Mouse (Mus musculus) liver, adult 2 months (tissue): Measurements from ENCODE around the gene Siah1b. TPM values are rescaled to one million over a fixed set of nuclear protein-coding genes. Genes with fewer than 3 reads are reported as not detected.

ENCODE experiments used
- DNase-seq: peaks from one replicate; pipeline ENCODE4 v3.0.0-alpha.2; 2011; ENCODE audit warnings: low read depth, low spot score; ENCODE audit errors: extremely low read depth
- H3K27ac ChIP-seq: fragments of 200-500 bp; replicated peaks from 2 replicates; pipeline ENCODE4 v1.5.1; 2012; ENCODE audit warnings: low read depth, mild to moderate bottlenecking, control low read depth, inconsistent platforms, low read length; ENCODE audit not compliant: insufficient read depth
- H3K27me3 ChIP-seq: fragments of 200-500 bp; 2 replicates; pipeline ENCODE4 v1.6.1; 2012; ENCODE audit warnings: mild to moderate bottlenecking, moderate library complexity, low read length, inconsistent platforms; ENCODE audit not compliant: control insufficient read depth, insufficient read depth
- H3K36me3 ChIP-seq: fragments of 200-500 bp; 2 replicates; pipeline ENCODE4 v1.6.1; 2012; ENCODE audit warnings: low read length, inconsistent platforms; ENCODE audit not compliant: control insufficient read depth, insufficient read depth
- H3K4me1 ChIP-seq: fragments of 200-500 bp; 2 replicates; pipeline ENCODE4 v1.6.1; 2011; ENCODE audit warnings: low read length; ENCODE audit not compliant: control insufficient read depth, insufficient read depth
- H3K4me3 ChIP-seq: fragments of 200-500 bp; 2 replicates; pipeline ENCODE4 v1.5.1; 2011; ENCODE audit warnings: low read depth, mild to moderate bottlenecking, control low read depth, low read length, moderate library complexity; ENCODE audit not compliant: insufficient read depth
- H3K79me2 ChIP-seq: fragments of 200-500 bp; 2 replicates; pipeline ENCODE4 v1.6.1; 2012; ENCODE audit warnings: inconsistent platforms, mild to moderate bottlenecking, low read length, moderate library complexity; ENCODE audit not compliant: control insufficient read depth, insufficient read depth
- H3K9ac ChIP-seq: fragments of 200-500 bp; 2 replicates; pipeline ENCODE4 v1.6.1; 2012; ENCODE audit warnings: low read depth, mild to moderate bottlenecking, control low read depth, inconsistent platforms, low read length
- CTCF ChIP-seq: fragments of 200-500 bp; IDR thresholded peaks from 2 replicates; pipeline ENCODE4 v1.5.1; 2011; ENCODE audit warnings: low read depth, low read length, control low read depth
- POLR2A ChIP-seq: fragments of 200-500 bp; IDR thresholded peaks from 2 replicates; pipeline ENCODE4 v1.6.1; 2011; ENCODE audit warnings: low read length, control low read depth; ENCODE audit not compliant: insufficient read depth; ENCODE audit errors: extremely low read depth
- WGBS: fragments of 180-500 bp; shearing (Covaris S2); methylation state at CpG from one replicate; pipeline ENCODE4 v1.1.7; 2018; 5-methylcytosine and 5-hydroxymethylcytosine counted together
- polyA plus RNA-seq: library from polyadenylated mRNA; depleted of rRNA; stranded (reverse); fragments of >200 nt; gene quantifications from 2 replicates; pipeline ENCODE4 v1.2.3, GENCODE M21; 2012
- total RNA-seq: library from RNA; depleted of rRNA; stranded (reverse); fragments of >200 nt; gene quantifications from 2 replicates; pipeline ENCODE4 v1.2.3, GENCODE M21; 2014

Siah1b gene
- total and polyA plus RNA-seq, 2 experiments = 0.83 to 2.0 TPM

DNA sequence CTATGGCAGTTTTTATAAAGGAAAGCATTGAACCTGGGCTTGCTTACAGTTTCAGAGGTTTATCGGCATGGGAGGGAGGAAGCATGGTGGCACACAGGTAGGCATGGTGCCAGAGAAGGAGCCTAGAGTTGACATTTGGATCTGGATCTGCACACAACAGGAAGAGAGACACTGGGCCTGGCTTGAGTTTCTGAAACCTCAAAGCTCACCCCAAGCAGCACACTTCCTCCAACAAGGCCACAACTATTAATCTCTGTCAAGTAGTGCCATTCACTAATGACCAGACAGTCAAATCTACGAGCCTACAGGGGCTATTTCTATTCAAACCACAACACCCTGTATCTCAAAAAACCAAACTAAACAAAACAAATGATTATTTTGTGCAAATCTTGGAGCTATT, 29.6 kb downstream of the Siah1b start:
- Histone ChIP-seq H3K9ac (no peak overlapping the region), H3K4me3 (no peak overlapping the region), H3K4me1 (no peaks in the 10 kb centered on the region), H3K27me3 (no peaks in the 10 kb centered on the region), H3K36me3 (no peaks in the 10 kb centered on the region), H3K79me2 (no peaks in the 10 kb centered on the region), H3K27ac (no peak overlapping the region)
- no peak for TF ChIP-seq POLR2A
- TF ChIP-seq CTCF = no peak
- DNase-seq = no peak
- WGBS = 68% methylated on average over 2 of the region's 2 CpGs

DNA sequence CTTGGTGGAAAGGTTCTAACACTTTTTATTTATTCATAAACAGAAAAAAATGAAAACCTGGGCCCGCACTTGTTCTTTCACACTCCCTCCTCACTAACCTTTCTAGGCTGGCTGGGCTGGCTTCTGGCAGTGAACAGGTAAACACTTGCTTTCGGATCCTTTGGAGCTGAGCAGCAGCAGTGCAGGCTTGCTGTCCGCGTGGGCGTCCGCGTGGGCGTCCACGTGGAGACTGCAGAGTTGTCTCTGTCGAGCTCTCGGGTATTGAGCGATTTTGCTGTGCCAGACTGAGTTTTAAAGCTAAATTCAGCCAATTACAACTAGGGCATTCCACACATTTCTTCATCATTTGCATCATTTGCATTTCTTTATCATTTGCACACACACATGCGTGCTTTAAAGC, 34.2 kb downstream of the Siah1b start:
- Histone ChIP-seq H3K79me2 (no peaks in the 10 kb centered on the region), H3K36me3 (no peaks in the 10 kb centered on the region), H3K4me1 (no peaks in the 10 kb centered on the region), H3K9ac (no peak overlapping the region), H3K4me3 (no peak overlapping the region), H3K27me3 (no peaks in the 10 kb centered on the region), H3K27ac (no peak overlapping the region)
- no peak for DNase-seq
- TF ChIP-seq POLR2A = no peak
- no peak for TF ChIP-seq CTCF
- WGBS = 40% methylated on average over 13 of the region's 13 CpGs

DNA sequence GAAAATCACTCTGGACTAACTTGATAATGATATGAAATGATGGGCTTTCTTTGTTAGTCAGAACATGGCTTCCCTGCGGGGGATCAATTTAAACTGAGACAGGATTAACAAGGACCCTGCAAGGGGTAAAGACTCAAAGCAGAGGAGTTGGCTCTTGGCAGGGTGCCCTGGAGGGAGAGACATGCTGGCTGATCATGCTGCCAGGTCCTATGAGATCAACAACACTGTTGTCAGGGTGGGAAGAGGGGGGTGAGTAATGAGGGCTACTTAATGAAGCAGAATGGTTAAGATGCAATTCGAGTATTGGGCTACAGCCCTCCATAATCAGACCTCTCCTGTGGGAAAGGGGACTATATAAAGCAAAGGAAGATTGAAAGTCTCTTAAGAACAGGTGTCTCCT, 37.4 kb downstream of the Siah1b start:
- no peak overlapping the region for H3K4me3 ChIP-seq
- no peaks in the 10 kb centered on the region for H3K36me3 ChIP-seq
- H3K79me2 ChIP-seq = no peaks in the 10 kb centered on the region
- no peak for TF ChIP-seq POLR2A
- TF ChIP-seq CTCF = no peak
- 45% methylated on average over 2 of the region's 2 CpGs for WGBS
- H3K9ac ChIP-seq = no peak overlapping the region
- no peak for DNase-seq
- H3K4me1 ChIP-seq = no peaks in the 10 kb centered on the region
- H3K27me3 ChIP-seq = no peaks in the 10 kb centered on the region
- no peak overlapping the region for H3K27ac ChIP-seq

DNA sequence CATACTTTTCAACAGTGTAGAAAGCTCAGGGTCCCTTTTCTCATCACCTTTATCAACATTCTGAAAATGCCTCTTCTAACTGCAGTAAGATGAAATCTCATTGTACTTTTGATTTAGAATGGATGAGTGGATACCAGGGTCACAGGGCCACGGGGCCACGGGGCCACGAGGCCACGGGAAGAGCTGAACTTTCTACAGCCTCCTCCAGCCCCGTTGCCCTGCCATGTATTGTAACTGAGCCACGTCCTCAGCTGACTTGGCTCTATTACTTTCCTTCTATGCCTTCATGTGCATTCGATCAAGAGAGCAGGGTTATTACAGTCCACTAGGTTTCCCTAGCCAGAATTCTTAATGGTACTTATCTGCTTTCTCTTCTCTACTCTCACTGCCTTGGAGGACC, 40.4 kb downstream of the Siah1b start:
- Histone ChIP-seq H3K4me3 (no peak overlapping the region), H3K79me2 (no peaks in the 10 kb centered on the region), H3K27ac (no peak overlapping the region), H3K36me3 (no peaks in the 10 kb centered on the region), H3K27me3 (no peaks in the 10 kb centered on the region), H3K4me1 (no peaks in the 10 kb centered on the region), H3K9ac (no peak overlapping the region)
- no peak for TF ChIP-seq POLR2A
- TF ChIP-seq CTCF = no peak
- 40% methylated on average over 7 of the region's 7 CpGs for WGBS
- peak; percentile 54 for DNase-seq

DNA sequence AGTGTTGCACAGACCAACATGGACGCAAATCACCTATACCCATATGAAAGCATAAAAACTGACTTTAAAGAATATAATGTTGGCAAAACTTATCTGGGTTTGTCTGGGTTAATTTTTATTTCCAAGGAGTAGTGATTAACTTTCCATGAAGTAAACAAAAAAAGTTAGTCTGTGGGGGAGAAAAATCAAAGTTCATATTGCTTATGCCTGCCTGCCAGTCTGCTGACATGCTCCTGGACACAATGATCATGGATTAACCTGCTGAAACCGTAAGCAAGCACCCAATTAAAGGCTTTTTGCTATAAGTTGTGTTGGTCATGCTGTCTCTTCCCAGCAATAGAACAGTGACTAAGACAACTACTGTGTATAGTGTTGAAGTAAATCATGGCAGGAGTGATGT, 40.9 kb downstream of the Siah1b start:
- no peak overlapping the region for H3K9ac ChIP-seq
- TF ChIP-seq CTCF (no peak), POLR2A (no peak)
- H3K27ac ChIP-seq = no peak overlapping the region
- no peaks in the 10 kb centered on the region for H3K4me1 ChIP-seq
- H3K36me3 ChIP-seq = no peaks in the 10 kb centered on the region
- H3K79me2 ChIP-seq = no peaks in the 10 kb centered on the region
- DNase-seq = peak; percentile 63
- 57% methylated on average over 2 of the region's 2 CpGs for WGBS
- H3K27me3 ChIP-seq = no peaks in the 10 kb centered on the region
- no peak overlapping the region for H3K4me3 ChIP-seq

DNA sequence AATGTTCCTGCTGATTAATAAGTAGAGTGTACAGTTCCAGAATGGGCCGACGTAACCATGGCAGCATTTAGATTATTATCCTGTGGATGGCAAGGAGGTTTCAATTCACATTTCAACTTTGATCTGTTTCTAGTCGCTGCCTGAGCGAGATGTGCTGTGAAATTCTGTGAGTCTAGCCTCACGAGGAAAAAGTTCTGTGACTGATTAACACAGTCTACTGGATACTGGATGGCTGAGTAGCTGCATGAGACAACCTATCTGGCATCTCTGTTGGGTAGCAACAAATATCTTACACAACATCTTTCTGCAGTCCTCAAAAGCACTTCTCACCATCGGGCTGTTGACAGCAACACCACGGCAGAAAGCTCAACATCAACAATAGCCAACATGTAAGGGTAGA, 43.8 kb downstream of the Siah1b start:
- no peak for DNase-seq
- no peaks in the 10 kb centered on the region for H3K27me3 ChIP-seq
- no peak overlapping the region for H3K27ac ChIP-seq
- TF ChIP-seq CTCF = no peak
- no peak for TF ChIP-seq POLR2A
- WGBS = 91% methylated on average over 7 of the region's 7 CpGs
- no peaks in the 10 kb centered on the region for H3K36me3 ChIP-seq
- no peak overlapping the region for H3K4me3 ChIP-seq
- no peak overlapping the region for H3K9ac ChIP-seq
- H3K79me2 ChIP-seq = no peaks in the 10 kb centered on the region
- H3K4me1 ChIP-seq = no peaks in the 10 kb centered on the region
